Mouse (Mus musculus) hindbrain, embryonic 16.5 days (tissue): ENCODE measurements around the gene Plekhm2. TPM values are rescaled to one million over a fixed set of nuclear protein-coding genes. Genes with fewer than 3 reads are reported as not detected.

Source experiments
- ATAC-seq: fragments of 200-750 bp; cut with Nextera tagmentation; 2 replicates; pipeline ENCODE4 v1.8.0; 2017; ENCODE audit warnings: moderate TSS enrichment, moderate library complexity
- H3K27ac ChIP-seq: fragments of 300-500 bp; sonication (generic); 2 replicates; pipeline ENCODE4 v1.5.1; 2014; ENCODE audit warnings: low read depth, mild to moderate bottlenecking, control low read depth, low read length, moderate library complexity
- H3K27me3 ChIP-seq: fragments of 300-500 bp; sonication (generic); replicated peaks from 2 replicates; pipeline ENCODE4 v1.6.1; 2014; ENCODE audit warnings: low read length; ENCODE audit not compliant: control insufficient read depth, insufficient read depth
- H3K36me3 ChIP-seq: fragments of 300-500 bp; sonication (generic); 2 replicates; pipeline ENCODE4 v1.6.1; 2014; ENCODE audit warnings: mild to moderate bottlenecking, low read length, moderate library complexity, mixed read lengths; ENCODE audit not compliant: control insufficient read depth, insufficient read depth
- H3K4me1 ChIP-seq: fragments of 300-500 bp; sonication (generic); 2 replicates; pipeline ENCODE4 v1.6.1; 2014; ENCODE audit warnings: low read depth, low read length; ENCODE audit not compliant: control insufficient read depth, insufficient read depth
- H3K4me2 ChIP-seq: fragments of 300-500 bp; sonication (generic); 2 replicates; pipeline ENCODE4 v1.6.1; 2014; ENCODE audit warnings: mild to moderate bottlenecking, low read length, control low read depth, moderate library complexity
- H3K4me3 ChIP-seq: fragments of 300-500 bp; sonication (generic); 2 replicates; pipeline ENCODE4 v1.5.1; 2014; ENCODE audit warnings: mild to moderate bottlenecking, low read length, control low read depth, moderate library complexity
- H3K9ac ChIP-seq: fragments of 300-500 bp; sonication (generic); 2 replicates; pipeline ENCODE4 v1.6.1; 2014; ENCODE audit warnings: low read depth, mild to moderate bottlenecking, control low read depth, low read length, moderate library complexity
- H3K9me3 ChIP-seq: fragments of 300-500 bp; sonication (generic); 2 replicates; pipeline ENCODE4 v1.6.1; 2014; ENCODE audit warnings: mild to moderate bottlenecking, low read length, moderate library complexity; ENCODE audit not compliant: control insufficient read depth
- WGBS: fragments of 180-500 bp; shearing (Covaris S2); extraction: QIAGEN DNeasy Blood & Tissue Kit; methylation state at CpG from one replicate; pipeline ENCODE4 v1.1.7; 2014; 5-methylcytosine and 5-hydroxymethylcytosine counted together
- polyA plus RNA-seq: library from polyadenylated mRNA; unstranded; fragments of >200 nt; fragmentation: Nextera tagmentation; extraction: Ambion mirVana; gene quantifications from 2 replicates; pipeline ENCODE4 v1.2.1, GENCODE M21; 2015

The Plekhm2 gene
- polyA plus RNA-seq, 1 experiment from 2014 or later = 6.7 TPM

DNA sequence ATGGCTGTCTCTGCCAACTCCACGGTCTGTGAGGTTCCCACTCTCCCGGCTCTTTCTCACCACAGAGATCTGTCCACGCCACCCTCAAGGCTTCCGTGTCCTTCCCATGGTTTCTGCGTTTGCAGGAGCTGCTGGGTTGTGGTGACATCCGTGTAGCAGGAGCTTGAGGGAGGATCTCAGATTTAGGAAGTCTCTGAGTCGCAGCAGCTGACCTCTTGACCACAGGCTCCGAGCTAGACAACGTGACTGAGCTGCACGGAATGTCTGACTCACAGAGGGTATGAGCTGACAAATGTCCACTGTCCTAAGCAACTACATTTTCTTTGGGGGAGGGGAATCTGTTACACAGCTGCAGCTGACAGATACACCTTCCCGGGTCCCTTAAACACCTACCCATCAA lies 58.8 kb downstream of the Plekhm2 start, which contains the start of gene Fblim1:
Gene Fblim1 (minus strand): TSS at position 236 of the 400 bp plus-strand sequence.
- ATAC-seq = no peak
- H3K4me1 ChIP-seq = no peaks in the 10 kb centered on the region; the same call in 1 of the 2 replicates
- no peak within 1 kb of the TSS for H3K27ac ChIP-seq
- no peaks in the 10 kb centered on the region for H3K9me3 ChIP-seq
- no peak within 1 kb of the TSS for H3K4me3 ChIP-seq
- 85% methylated on average over 11 of the region's 11 CpGs for whole genome bisulfite sequencing
- H3K27me3 ChIP-seq = no peaks in the 10 kb centered on the region
- H3K4me2 ChIP-seq = no peak within 1 kb of the TSS
- H3K36me3 ChIP-seq = no peaks in the 10 kb centered on the region
- H3K9ac ChIP-seq = no peak within 1 kb of the TSS

DNA sequence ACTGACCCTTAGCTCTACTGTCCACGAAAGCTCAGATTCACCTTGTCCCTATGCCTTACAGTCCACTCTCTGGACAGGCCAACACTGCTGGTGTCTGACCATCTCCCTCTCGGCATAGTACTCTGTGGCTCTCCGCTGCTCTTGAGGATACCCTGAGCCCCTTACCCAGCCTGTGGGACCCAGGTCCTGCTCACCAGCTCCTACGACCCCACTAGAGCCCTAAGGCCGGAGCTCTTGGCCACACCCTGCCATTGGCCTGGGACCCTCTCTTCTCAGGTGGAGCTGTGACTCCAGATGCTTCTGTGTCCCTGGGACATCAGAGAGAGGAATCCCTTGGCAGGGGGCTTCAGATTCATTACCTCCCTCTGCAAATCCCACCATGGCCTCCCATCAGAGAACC lies 59.3 kb downstream of the Plekhm2 start:
- H3K9me3 ChIP-seq = no peaks in the 10 kb centered on the region
- H3K9ac ChIP-seq = no peak overlapping the region
- H3K4me2 ChIP-seq = no peak overlapping the region
- no peak for ATAC-seq
- WGBS = 90% methylated on average over 5 of the region's 5 CpGs
- H3K4me3 ChIP-seq = no peak overlapping the region
- H3K36me3 ChIP-seq = no peaks in the 10 kb centered on the region
- H3K4me1 ChIP-seq = no peaks in the 10 kb centered on the region; the same call in 1 of the 2 replicates
- H3K27ac ChIP-seq = no peak overlapping the region
- H3K27me3 ChIP-seq = no peaks in the 10 kb centered on the region

- H3K4me1 ChIP-seq = peaks cover 7% of the 10 kb centered on the region
- no peak overlapping the region for H3K4me2 ChIP-seq
- H3K36me3 ChIP-seq = no peaks in the 10 kb centered on the region
- no peaks in the 10 kb centered on the region for H3K27me3 ChIP-seq
- WGBS = 63% methylated on average over 8 of the region's 8 CpGs
- ATAC-seq = no peak
- H3K9ac ChIP-seq = no peak overlapping the region
- H3K4me3 ChIP-seq = no peak overlapping the region
- no peak overlapping the region for H3K27ac ChIP-seq
- H3K9me3 ChIP-seq = no peaks in the 10 kb centered on the region
These were observed 60.2 kb downstream of the Plekhm2 start for GRCm38 (mm10) chr4:141604493-141604892.

DNA sequence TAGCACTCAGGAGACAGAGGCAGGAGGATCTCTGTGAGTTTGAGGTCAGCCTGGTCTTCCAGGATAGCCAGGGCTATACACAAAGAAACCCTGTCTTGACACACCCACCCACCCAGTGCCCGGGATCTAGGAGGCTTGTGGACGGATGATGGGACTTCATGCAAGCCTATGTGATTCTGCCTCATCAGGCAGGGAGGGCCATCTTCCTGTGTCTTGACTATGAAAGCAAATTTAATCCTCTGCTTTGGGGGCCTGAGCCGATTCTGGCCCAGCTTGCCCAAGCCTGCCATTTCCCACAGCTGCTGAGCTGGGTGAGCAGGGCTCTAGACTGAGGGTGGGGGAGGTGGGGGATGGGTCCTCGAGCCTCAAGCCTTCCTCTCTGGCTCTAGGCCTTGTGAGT lies 60.8 kb downstream of the Plekhm2 start:
- no peaks in the 10 kb centered on the region for H3K9me3 ChIP-seq
- ATAC-seq = no peak
- H3K4me3 ChIP-seq = no peak overlapping the region
- H3K27ac ChIP-seq = no peak overlapping the region
- WGBS = 81% methylated on average over 4 of the region's 4 CpGs
- peaks cover 12% of the 10 kb centered on the region for H3K4me1 ChIP-seq
- H3K27me3 ChIP-seq = no peaks in the 10 kb centered on the region; the same call in 1 of the 2 replicates
- H3K9ac ChIP-seq = no peak overlapping the region
- no peaks in the 10 kb centered on the region for H3K36me3 ChIP-seq
- no peak overlapping the region for H3K4me2 ChIP-seq

DNA sequence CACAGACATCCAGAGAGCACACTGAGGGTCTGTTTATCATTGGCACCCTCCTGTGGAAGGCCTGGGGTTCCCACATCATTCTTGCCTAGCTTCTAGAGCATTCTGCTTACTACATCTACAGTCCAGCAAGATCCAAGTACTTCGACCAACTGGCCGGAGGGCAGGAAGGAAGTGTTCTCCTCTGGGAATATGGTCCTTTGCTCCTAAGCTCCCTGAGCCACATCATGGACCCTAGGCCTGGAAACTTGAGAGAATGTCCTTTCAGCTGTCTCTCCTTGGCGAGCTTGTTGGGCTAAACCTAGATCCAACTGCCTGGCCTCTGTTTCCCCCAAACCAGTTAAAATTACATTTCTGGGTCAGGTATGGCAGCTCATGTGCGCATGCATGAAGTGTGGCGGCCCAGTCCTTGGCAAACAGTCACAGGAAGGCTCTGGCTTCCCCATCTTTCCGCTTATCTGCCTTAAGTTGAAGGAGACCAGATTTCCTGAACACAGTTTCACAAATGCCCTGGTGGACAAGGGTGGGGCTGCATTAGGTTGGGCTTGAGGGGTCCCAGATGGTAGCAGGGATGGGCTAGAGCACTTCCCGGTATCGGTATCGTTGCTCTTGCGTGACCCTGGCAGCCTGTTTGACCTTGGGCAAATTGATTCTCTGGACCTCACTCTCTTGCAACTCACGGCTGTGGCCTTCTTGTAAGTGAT lies 62.0 kb downstream of the Plekhm2 start:
- ATAC-seq = no peak
- Histone ChIP-seq H3K36me3 (no peaks in the 10 kb centered on the region), H3K9ac (no peak overlapping the region), H3K4me1 (peaks cover 18% of the 10 kb centered on the region), H3K9me3 (no peaks in the 10 kb centered on the region), H3K4me3 (no peak overlapping the region), H3K27ac (no peak overlapping the region), H3K4me2 (no peak overlapping the region), H3K27me3 (no peaks in the 10 kb centered on the region; the same call in 1 of the 2 replicates)
- 86% methylated on average over 11 of the region's 11 CpGs for WGBS

- Histone ChIP-seq H3K4me1 (peaks cover 18% of the 10 kb centered on the region), H3K27me3 (no peaks in the 10 kb centered on the region; the same call in 1 of the 2 replicates), H3K4me2 (no peak overlapping the region), H3K9me3 (no peaks in the 10 kb centered on the region), H3K36me3 (no peaks in the 10 kb centered on the region), H3K27ac (no peak overlapping the region), H3K9ac (no peak overlapping the region), H3K4me3 (no peak overlapping the region)
- 70% methylated on average over 12 of the region's 12 CpGs for WGBS
- no peak for ATAC-seq
These were observed 63.4 kb downstream of the Plekhm2 start for GRCm38 (mm10) chr4:141601148-141601862.

DNA sequence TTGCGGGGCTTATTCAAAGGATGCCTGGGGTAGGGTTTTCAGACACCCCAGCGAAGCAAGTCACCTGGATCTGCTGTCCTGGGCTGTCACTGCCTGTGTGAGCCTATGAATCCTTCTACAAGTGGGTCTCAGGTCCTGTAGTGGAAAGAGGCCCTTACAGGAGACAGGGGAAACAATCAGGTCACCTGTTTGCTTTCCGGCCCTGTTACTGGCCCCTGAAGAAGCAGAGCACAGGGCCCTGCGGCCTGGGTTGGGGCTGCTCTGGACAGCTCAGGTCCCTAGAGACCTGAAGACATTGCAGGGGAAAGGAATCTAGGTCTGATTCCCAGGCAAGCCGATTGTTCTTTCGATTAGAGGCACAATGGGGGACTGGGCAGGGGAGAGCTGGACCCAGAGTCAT lies 64.3 kb downstream of the Plekhm2 start:
- Histone ChIP-seq H3K4me1 (peaks cover 18% of the 10 kb centered on the region), H3K27ac (no peak overlapping the region), H3K9ac (no peak overlapping the region; the same call in 1 of the 2 replicates), H3K9me3 (no peaks in the 10 kb centered on the region), H3K27me3 (no peaks in the 10 kb centered on the region; the same call in 1 of the 2 replicates), H3K36me3 (no peaks in the 10 kb centered on the region), H3K4me2 (peak overlapping the region; percentile 94), H3K4me3 (no peak overlapping the region; the same call in 1 of the 2 replicates)
- WGBS = 24% methylated on average over 6 of the region's 6 CpGs
- ATAC-seq = peak; percentile 21

DNA sequence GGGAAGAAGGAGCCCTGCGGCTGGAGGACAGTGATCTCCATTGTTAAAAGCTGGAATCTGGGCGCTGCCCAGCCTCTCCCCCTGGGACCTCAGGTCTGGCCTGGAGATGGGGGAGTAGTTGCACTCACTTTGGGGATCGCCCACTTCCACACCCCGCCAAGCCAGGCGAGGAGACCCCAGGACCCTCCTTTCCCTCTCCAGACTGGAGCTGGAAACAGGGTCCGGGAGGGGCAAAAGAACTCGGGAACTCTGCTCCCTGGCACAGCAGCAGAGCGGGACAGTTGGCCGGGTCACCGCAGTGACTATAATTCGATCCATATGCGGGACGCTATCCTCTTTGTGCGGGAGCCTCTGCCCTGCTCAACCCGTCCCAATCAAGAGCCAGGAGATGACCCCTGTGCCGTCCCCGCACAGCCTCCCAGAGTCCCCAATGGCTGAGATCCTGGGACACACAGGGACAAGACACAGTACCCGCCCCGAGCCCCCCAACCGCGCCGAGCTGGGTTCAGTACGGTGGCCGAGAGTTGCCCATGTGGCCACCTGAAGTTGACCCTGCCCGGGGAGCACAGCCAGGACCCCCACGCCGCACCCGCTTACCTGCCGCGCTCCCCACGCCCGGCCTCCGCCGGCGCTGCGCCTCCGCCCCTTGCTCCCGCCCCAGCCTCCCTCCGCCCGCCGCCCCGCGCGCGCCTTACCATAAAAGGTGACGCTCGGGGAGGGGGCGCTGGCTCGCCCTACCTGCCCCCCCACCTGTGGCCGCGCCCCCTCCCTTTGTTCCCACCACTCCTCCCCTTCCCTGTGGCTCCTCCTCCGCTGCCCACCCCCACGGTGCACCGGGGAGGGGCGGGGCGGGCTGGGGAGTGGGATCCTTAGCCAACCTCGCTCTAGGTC lies 65.2 kb downstream of the Plekhm2 start:
- no peaks in the 10 kb centered on the region for H3K36me3 ChIP-seq
- H3K9me3 ChIP-seq = no peaks in the 10 kb centered on the region
- peak overlapping the region; percentile 94 for H3K4me2 ChIP-seq
- H3K27me3 ChIP-seq = no peaks in the 10 kb centered on the region; the same call in 1 of the 2 replicates
- 1% methylated on average over 54 of the region's 57 CpGs for WGBS
- H3K4me1 ChIP-seq = peaks cover 18% of the 10 kb centered on the region
- H3K27ac ChIP-seq = peak overlapping the region; percentile 2; the same call in 1 of the 2 replicates
- H3K4me3 ChIP-seq = peak overlapping the region; percentile 66
- H3K9ac ChIP-seq = peak overlapping the region; percentile 81
- ATAC-seq = peak; percentile 38
